Mouse (Mus musculus) forebrain, embryonic 13.5 days (tissue): ENCODE measurements around the gene Slc6a16. TPM values are rescaled to one million over a fixed set of nuclear protein-coding genes. Genes with fewer than 3 reads are reported as not detected.

Source experiments
- ATAC-seq: fragments of 200-750 bp; cut with Nextera tagmentation; 2 replicates; pipeline ENCODE4 v1.8.0; 2017
- H3K27ac ChIP-seq: fragments of 300-500 bp; sonication (generic); 2 replicates; pipeline ENCODE4 v1.5.1; 2015; ENCODE audit warnings: inconsistent platforms, mild to moderate bottlenecking, moderate library complexity
- H3K27me3 ChIP-seq: fragments of 300-500 bp; sonication (generic); 2 replicates; pipeline ENCODE4 v1.6.1; 2015; ENCODE audit warnings: mild to moderate bottlenecking, inconsistent platforms
- H3K36me3 ChIP-seq: fragments of 300-500 bp; sonication (generic); 2 replicates; pipeline ENCODE4 v1.6.1; 2015; ENCODE audit warnings: mild to moderate bottlenecking, inconsistent platforms; ENCODE audit not compliant: poor library complexity, severe bottlenecking
- H3K4me1 ChIP-seq: fragments of 300-500 bp; sonication (generic); 2 replicates; pipeline ENCODE4 v1.6.1; 2015; ENCODE audit warnings: inconsistent platforms
- H3K4me2 ChIP-seq: fragments of 300-500 bp; sonication (generic); 2 replicates; pipeline ENCODE4 v1.6.1; 2015; ENCODE audit warnings: inconsistent platforms, mild to moderate bottlenecking, moderate library complexity
- H3K4me3 ChIP-seq: fragments of 300-500 bp; sonication (generic); 2 replicates; pipeline ENCODE4 v1.5.1; 2015; ENCODE audit warnings: mild to moderate bottlenecking, inconsistent platforms
- H3K9ac ChIP-seq: fragments of 300-500 bp; sonication (generic); 2 replicates; pipeline ENCODE4 v1.6.1; 2015; ENCODE audit warnings: mild to moderate bottlenecking, inconsistent platforms
- H3K9me3 ChIP-seq: fragments of 300-500 bp; sonication (generic); replicated peaks from 2 replicates; pipeline ENCODE4 v1.6.1; 2016; ENCODE audit warnings: inconsistent platforms
- WGBS: fragments of 180-500 bp; shearing (Covaris S2); methylation state at CpG from one replicate; pipeline ENCODE4 v1.1.7; 2015; 5-methylcytosine and 5-hydroxymethylcytosine counted together
- polyA plus RNA-seq: library from polyadenylated mRNA; unstranded; fragments of >200 nt; fragmentation: Nextera tagmentation; extraction: Ambion mirVana; gene quantifications from 2 replicates; pipeline ENCODE4 v1.2.1, GENCODE M21; 2015

Slc6a16 gene
- polyA plus RNA-seq, 1 experiment from 2014 or later = 0.23 TPM

- Histone ChIP-seq H3K4me3 (no peak overlapping the region), H3K9me3 (no peaks in the 10 kb centered on the region), H3K9ac (no peak overlapping the region), H3K4me1 (peaks cover 12% of the 10 kb centered on the region; the same call in 1 of the 2 replicates), H3K36me3 (no peaks in the 10 kb centered on the region), H3K27ac (no peak overlapping the region), H3K27me3 (peaks cover 7% of the 10 kb centered on the region; the same call in 1 of the 2 replicates), H3K4me2 (no peak overlapping the region)
- 73% methylated on average over 7 of the region's 7 CpGs for WGBS
- ATAC-seq = no peak
Observed at GRCm38 (mm10) chr7:45263006-45263607, 22.2 kb downstream of the Slc6a16 start.

GRCm38 (mm10) chr7:45264348-45264747 lies 23.5 kb downstream of the Slc6a16 start:
- Histone ChIP-seq H3K9me3 (no peaks in the 10 kb centered on the region), H3K27ac (no peak overlapping the region), H3K9ac (no peak overlapping the region), H3K27me3 (peaks cover 5% of the 10 kb centered on the region; the same call in 1 of the 2 replicates), H3K4me3 (no peak overlapping the region), H3K4me1 (peaks cover 12% of the 10 kb centered on the region; the same call in 1 of the 2 replicates), H3K36me3 (no peaks in the 10 kb centered on the region), H3K4me2 (no peak overlapping the region)
- WGBS = 70% methylated on average over 3 of the region's 3 CpGs
- ATAC-seq = no peak

GRCm38 (mm10) chr7:45265518-45265917 lies 24.6 kb downstream of the Slc6a16 start:
- Histone ChIP-seq H3K36me3 (no peaks in the 10 kb centered on the region), H3K4me3 (no peak overlapping the region), H3K27me3 (peaks cover 4% of the 10 kb centered on the region; the same call in 1 of the 2 replicates), H3K27ac (no peak overlapping the region), H3K9me3 (no peaks in the 10 kb centered on the region), H3K4me1 (peaks cover 12% of the 10 kb centered on the region; the same call in 1 of the 2 replicates), H3K4me2 (no peak overlapping the region), H3K9ac (no peak overlapping the region)
- 88% methylated on average over 1 of the region's 1 CpGs for WGBS
- no peak for ATAC-seq

GRCm38 (mm10) chr7:45272786-45273412 lies 32.0 kb downstream of the Slc6a16 start:
- Histone ChIP-seq H3K9me3 (no peaks in the 10 kb centered on the region), H3K27me3 (peaks cover 4% of the 10 kb centered on the region; the same call in 1 of the 2 replicates), H3K27ac (peak overlapping the region; percentile 57), H3K4me1 (peaks cover 18% of the 10 kb centered on the region), H3K9ac (no peak overlapping the region), H3K36me3 (no peaks in the 10 kb centered on the region), H3K4me2 (no peak overlapping the region), H3K4me3 (no peak overlapping the region)
- WGBS = 35% methylated on average over 10 of the region's 10 CpGs
- ATAC-seq = no peak; the same call in 1 of the 2 replicates

GRCm38 (mm10) chr7:45273672-45274071 lies 32.8 kb downstream of the Slc6a16 start:
- WGBS = 90% methylated on average over 8 of the region's 8 CpGs
- Histone ChIP-seq H3K9me3 (no peaks in the 10 kb centered on the region), H3K36me3 (no peaks in the 10 kb centered on the region), H3K9ac (no peak overlapping the region), H3K4me2 (no peak overlapping the region), H3K27ac (peak overlapping the region; percentile 57), H3K27me3 (peaks cover 3% of the 10 kb centered on the region; the same call in 1 of the 2 replicates), H3K4me3 (no peak overlapping the region), H3K4me1 (peaks cover 18% of the 10 kb centered on the region)
- no peak for ATAC-seq

- no peak for ATAC-seq
- H3K36me3 ChIP-seq = no peaks in the 10 kb centered on the region
- peaks cover 15% of the 10 kb centered on the region for H3K4me1 ChIP-seq
- H3K4me2 ChIP-seq = peak within 1 kb of the TSS; percentile 58
- 8% methylated on average over 44 of the region's 44 CpGs for WGBS
- no peak within 1 kb of the TSS for H3K27ac ChIP-seq
- no peaks in the 10 kb centered on the region for H3K9me3 ChIP-seq
- H3K9ac ChIP-seq = 0 out of 2 replicates have a peak within 1 kb of the TSS, but pooled peaks have one; percentile 28
- peaks cover 3% of the 10 kb centered on the region; the same call in 1 of the 2 replicates for H3K27me3 ChIP-seq
- H3K4me3 ChIP-seq = peak within 1 kb of the TSS; percentile 34
Observed at GRCm38 (mm10) chr7:45277136-45277760, 36.4 kb downstream of the Slc6a16 start, which contains the start of gene Slc6a21. TSS of gene Slc6a21 (plus strand) at chr7:45277513.

- no peak overlapping the region for H3K9ac ChIP-seq
- H3K4me2 ChIP-seq = no peak overlapping the region
- no peak for ATAC-seq
- H3K9me3 ChIP-seq = no peaks in the 10 kb centered on the region
- WGBS = 88% methylated on average over 13 of the region's 13 CpGs
- no peaks in the 10 kb centered on the region for H3K36me3 ChIP-seq
- H3K4me1 ChIP-seq = no peaks in the 10 kb centered on the region
- no peak overlapping the region for H3K4me3 ChIP-seq
- no peak overlapping the region for H3K27ac ChIP-seq
- H3K27me3 ChIP-seq = no peaks in the 10 kb centered on the region
Observed at GRCm38 (mm10) chr7:45286486-45286885, 45.6 kb downstream of the Slc6a16 start.

- no peak for ATAC-seq
- Histone ChIP-seq H3K9ac (no peak overlapping the region), H3K4me1 (no peaks in the 10 kb centered on the region), H3K9me3 (no peaks in the 10 kb centered on the region), H3K27me3 (peaks cover 20% of the 10 kb centered on the region), H3K4me3 (no peak overlapping the region), H3K27ac (no peak overlapping the region), H3K4me2 (no peak overlapping the region), H3K36me3 (no peaks in the 10 kb centered on the region)
- 81% methylated on average over 1 of the region's 1 CpGs for WGBS
Observed at GRCm38 (mm10) chr7:45296626-45297025, 55.7 kb downstream of the Slc6a16 start.

- Histone ChIP-seq H3K27me3 (peaks cover 20% of the 10 kb centered on the region), H3K4me3 (no peak overlapping the region), H3K9me3 (no peaks in the 10 kb centered on the region), H3K4me1 (peaks cover 2% of the 10 kb centered on the region), H3K4me2 (no peak overlapping the region), H3K27ac (no peak overlapping the region), H3K9ac (no peak overlapping the region), H3K36me3 (no peaks in the 10 kb centered on the region)
- no peak for ATAC-seq
- WGBS = 60% methylated on average over 3 of the region's 3 CpGs
Observed at GRCm38 (mm10) chr7:45297563-45297962, 56.7 kb downstream of the Slc6a16 start.

GRCm38 (mm10) chr7:45299752-45300151 lies 58.9 kb downstream of the Slc6a16 start:
- Histone ChIP-seq H3K4me3 (no peak overlapping the region), H3K9ac (no peak overlapping the region), H3K27ac (no peak overlapping the region), H3K4me2 (no peak overlapping the region), H3K4me1 (peaks cover 14% of the 10 kb centered on the region), H3K27me3 (peaks cover 7% of the 10 kb centered on the region), H3K36me3 (no peaks in the 10 kb centered on the region), H3K9me3 (no peaks in the 10 kb centered on the region)
- ATAC-seq = peak; percentile 91
- 10% methylated on average over 5 of the region's 5 CpGs for WGBS

- H3K4me1 ChIP-seq = peaks cover 20% of the 10 kb centered on the region
- no peak overlapping the region for H3K4me3 ChIP-seq
- WGBS = 14% methylated on average over 6 of the region's 6 CpGs
- H3K9ac ChIP-seq = no peak overlapping the region
- no peaks in the 10 kb centered on the region for H3K36me3 ChIP-seq
- no peak overlapping the region for H3K4me2 ChIP-seq
- ATAC-seq = no peak
- H3K27me3 ChIP-seq = peaks cover 7% of the 10 kb centered on the region
- no peaks in the 10 kb centered on the region for H3K9me3 ChIP-seq
- no peak overlapping the region for H3K27ac ChIP-seq
Observed at GRCm38 (mm10) chr7:45300270-45300669, 59.4 kb downstream of the Slc6a16 start.

GRCm38 (mm10) chr7:45302626-45303025 lies 61.7 kb downstream of the Slc6a16 start:
- H3K9me3 ChIP-seq = no peaks in the 10 kb centered on the region
- peaks cover 23% of the 10 kb centered on the region for H3K4me1 ChIP-seq
- H3K9ac ChIP-seq = no peak overlapping the region
- no peak overlapping the region for H3K27ac ChIP-seq
- no peak overlapping the region for H3K4me3 ChIP-seq
- H3K4me2 ChIP-seq = no peak overlapping the region
- 48% methylated on average over 8 of the region's 8 CpGs for WGBS
- H3K27me3 ChIP-seq = peaks cover 7% of the 10 kb centered on the region
- H3K36me3 ChIP-seq = no peaks in the 10 kb centered on the region
- no peak for ATAC-seq
